Mouse (Mus musculus) ovary, postnatal 10 days (tissue): ENCODE results near the gene Hexb.

ENCODE experiments used
- DNase-seq: peaks from one replicate; pipeline ENCODE4 v3.0.0; 2022; ENCODE audit warnings: low spot score

Hexb gene

GRCm38 (mm10) chr13:97224341-97224982 is 26.3 kb upstream of the Hexb start:
- no peak for DNase-seq

- DNase-seq = no peak
Measured at GRCm38 (mm10) chr13:97223856-97224255, 25.7 kb upstream of the Hexb start.

- DNase-seq = no peak
Measured at GRCm38 (mm10) chr13:97220022-97220421, 21.9 kb upstream of the Hexb start.

GRCm38 (mm10) chr13:97216196-97216595 is 18.0 kb upstream of the Hexb start:
- no peak for DNase-seq

GRCm38 (mm10) chr13:97215563-97215962 is 17.4 kb upstream of the Hexb start:
- DNase-seq = no peak

- no peak for DNase-seq
Measured at GRCm38 (mm10) chr13:97214583-97215268, 16.6 kb upstream of the Hexb start.

GRCm38 (mm10) chr13:97208500-97209010 is 10.4 kb upstream of the Hexb start:
- no peak for DNase-seq

- DNase-seq = no peak
Measured at GRCm38 (mm10) chr13:97208112-97208478, 9.9 kb upstream of the Hexb start.

- DNase-seq = no peak
Measured at GRCm38 (mm10) chr13:97207472-97208111, 9.4 kb upstream of the Hexb start.

- DNase-seq = no peak
Measured at GRCm38 (mm10) chr13:97206046-97206445, 7.9 kb upstream of the Hexb start.

DNA sequence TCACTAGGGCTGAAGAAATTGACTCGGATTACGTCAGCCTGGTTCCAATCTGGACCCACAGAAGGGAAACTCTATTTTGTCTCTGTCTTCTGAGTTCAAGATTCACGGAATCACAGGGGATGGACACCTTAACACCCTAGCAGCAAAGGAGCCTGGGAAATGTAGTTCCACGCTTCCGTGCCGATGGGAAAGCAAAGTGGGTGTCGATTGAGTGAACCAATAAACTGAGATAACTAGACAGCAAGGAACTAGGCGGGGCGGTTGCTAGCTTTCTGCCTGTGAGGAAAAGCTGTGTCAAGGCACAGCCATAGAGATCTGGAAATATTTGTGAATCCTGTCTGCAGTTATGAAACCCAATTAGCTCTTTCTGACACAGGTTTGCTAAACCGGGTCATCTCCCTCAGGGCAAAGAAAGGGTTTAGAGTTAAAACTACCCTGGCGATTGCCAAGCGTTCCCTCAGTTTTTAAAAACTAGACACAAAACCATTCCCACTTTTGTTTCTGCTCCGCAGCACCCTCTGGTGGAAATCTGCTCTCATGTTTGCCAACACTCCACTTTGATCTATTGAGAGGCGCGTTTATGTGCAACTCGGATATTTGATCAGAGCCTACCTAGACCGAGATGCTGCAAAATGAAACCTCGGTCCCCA is 7.0 kb upstream of the Hexb start:
- peak; percentile 62 for DNase-seq

DNA sequence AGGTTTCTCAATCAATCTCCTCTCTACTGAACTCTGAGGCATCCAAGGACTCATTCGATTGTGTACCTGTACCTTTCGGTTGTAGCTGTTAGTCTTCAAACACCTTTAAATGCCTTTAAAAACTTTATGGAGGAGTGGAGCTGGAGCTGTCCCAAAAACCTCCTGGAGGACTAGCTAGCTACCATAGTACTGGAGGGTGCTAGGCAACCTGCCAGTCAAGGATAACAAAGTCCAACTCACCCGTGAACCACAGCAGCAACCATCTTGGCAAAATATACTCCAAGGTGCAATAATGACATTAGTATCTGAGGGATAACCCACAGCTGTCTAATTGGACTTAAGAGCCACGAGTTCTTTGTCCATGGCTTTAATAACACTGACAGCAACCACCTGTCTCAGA is 3.7 kb upstream of the Hexb start:
- no peak for DNase-seq

DNA sequence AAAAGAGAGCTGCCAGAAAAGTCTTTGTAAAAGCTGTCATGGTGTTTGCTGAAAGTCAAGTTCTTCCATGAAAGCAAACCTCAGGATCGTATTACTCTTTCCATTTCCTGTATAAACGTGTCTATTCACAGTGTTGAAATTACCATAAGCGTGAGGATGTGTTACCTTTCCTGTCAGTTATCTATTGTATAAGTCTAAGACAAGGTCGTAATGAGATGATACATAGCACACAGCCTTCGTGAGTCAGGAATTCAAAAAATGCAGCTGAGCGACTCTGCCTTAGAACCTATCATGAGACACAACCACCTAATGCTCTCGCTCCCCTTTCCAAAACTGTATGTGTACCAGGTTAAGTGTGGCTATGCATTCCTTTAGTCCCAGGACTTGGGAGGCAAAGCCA is 2.9 kb upstream of the Hexb start:
- DNase-seq = no peak

DNA sequence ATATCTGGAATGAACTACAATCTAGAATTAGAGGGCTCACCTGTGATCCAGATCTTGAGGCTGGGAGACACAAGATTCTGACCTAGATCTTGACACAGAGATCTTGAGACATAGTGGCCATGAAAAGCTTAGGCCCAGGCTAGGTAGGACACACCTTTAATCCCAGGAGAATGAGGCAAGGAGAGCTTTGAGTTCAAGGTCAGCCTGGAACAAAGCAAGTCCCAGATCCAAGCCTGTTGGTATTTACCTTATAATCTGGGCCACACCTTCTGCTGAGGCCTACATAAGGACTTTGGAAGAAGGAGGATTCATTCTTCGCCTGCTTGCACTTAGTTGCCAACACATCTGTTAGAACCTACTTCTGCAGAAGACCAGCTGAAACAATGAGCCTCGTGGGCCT is 966 bp upstream of the Hexb start:
- DNase-seq = no peak

DNA sequence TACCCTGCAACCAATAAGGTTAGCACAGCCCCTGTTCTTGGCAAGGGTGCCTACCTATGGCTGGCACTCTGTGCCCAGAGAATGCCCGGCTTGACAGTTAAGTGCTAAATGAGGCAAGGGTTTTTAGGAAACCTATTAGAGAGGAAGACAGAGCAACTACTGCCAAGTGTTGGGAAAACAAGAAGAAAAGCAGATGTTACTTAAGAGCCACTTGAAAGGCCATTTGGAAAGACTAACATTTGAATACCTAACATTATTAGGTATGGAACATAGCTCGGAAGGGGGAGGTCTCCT is 1.3 kb downstream of the Hexb start:
- no peak for DNase-seq

DNA sequence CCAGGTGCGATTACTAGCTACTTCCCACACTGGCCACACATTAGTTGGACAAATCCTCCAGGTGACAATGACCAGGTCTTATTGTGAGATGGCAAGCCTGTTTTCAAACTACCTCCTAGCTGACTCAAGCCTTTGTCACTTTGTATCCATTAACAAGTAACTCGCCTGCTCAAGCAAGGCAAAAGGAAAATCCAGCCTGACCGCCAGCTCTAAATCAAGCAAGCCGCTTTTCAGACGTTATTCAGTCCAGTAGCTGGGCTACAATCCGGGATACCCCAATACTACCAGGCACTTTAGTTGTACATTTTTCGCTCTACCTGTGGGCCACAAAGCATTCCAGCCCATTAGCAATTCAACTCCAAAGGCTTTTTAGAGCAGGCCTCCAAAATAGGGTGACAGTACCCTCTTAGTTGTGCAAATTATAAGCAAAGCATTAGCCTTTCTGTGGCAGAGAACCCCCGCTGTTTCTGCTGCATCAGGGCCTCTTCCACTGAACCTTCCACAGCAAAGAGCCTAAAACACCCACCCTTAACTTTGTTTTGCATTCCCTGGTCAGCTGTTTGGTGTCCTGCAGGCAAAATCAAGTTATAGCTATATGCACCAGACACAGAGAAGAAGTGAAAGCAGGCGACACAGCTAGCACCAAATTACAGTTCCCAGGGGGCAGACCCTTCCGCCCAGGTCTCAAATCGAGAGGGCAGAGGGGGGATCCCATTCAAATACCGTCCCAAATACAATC is 1.8 kb downstream of the Hexb start:
- DNase-seq = no peak

- peak; percentile 23 for DNase-seq
Measured at GRCm38 (mm10) chr13:97193420-97193819, 4.7 kb downstream of the Hexb start.

DNA sequence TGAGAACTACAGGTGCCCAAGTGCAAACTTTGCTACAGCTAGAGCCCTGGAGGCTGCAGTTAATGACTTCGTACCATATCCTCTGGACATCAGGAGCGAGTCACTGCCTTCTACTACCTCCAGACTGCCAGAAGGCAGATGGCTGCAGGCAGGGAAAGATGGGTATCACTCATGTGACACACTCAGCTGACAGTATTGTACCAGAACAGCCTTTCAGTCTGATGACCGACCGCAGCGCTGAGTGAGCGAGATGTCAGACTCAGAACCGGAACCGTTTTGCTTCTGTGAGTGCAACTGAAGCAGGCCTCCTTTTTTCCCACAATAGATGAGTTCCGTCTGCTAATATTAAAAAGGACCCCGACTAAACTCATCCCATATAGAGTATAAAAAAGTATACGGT is 5.5 kb downstream of the Hexb start:
- no peak for DNase-seq

DNA sequence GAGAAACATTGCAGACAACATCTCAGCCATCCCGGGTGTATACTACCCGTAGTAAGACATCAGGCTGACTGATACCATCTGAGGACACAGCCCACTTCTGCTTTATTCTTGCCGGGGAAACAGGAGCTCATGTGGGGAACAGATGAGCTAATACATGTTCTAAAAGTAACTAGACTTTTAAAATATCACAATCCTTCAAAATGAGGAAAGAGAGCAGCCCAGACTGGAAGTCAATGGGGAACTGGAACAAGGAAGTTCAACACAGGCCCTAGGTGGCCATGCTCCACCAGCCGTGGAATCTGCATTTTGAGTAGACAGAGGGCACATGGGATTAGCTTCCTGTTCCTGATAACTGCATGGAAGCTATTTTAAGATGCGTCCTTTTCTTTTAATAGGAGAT is 10.5 kb downstream of the Hexb start:
- DNase-seq = no peak

DNA sequence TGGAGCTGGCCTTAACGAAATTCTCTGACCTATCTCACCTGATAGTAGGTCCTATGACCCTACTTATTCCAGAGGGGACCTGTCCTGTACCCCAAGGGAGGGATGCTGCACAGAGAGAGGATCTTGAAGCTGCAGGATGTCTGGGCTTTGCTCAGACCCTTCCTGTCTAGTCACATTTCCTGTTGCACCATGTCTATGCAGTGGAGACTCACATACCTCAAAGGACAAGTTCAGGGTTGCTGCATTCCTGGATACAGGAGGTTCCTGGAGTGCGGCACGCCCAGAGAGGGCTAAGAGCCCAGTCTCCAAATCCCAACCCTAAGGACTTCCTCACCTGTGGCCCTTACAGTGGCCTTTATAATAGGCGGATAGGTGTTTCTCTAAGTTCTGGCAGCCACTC is 11.8 kb downstream of the Hexb start:
- no peak for DNase-seq

DNA sequence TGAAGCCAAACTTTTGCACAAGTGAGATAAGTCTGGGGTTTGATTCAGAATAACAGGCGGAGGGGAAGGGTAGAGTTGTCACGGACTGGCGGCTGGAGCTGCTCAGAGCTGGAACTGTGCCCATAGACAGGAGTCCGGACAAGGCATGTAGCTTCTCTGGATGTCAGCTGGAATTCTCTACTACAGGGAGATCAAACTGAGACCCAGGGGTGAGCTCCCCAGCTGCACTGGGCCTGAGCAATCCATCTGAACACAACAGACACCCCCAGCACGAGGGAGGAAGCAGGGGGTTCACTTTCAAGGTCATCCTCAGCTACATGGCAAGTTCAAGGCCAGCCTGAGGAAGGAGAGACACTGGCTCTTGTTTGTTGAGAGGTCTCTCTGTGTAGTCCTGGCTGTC is 13.5 kb downstream of the Hexb start:
- DNase-seq = no peak

DNA sequence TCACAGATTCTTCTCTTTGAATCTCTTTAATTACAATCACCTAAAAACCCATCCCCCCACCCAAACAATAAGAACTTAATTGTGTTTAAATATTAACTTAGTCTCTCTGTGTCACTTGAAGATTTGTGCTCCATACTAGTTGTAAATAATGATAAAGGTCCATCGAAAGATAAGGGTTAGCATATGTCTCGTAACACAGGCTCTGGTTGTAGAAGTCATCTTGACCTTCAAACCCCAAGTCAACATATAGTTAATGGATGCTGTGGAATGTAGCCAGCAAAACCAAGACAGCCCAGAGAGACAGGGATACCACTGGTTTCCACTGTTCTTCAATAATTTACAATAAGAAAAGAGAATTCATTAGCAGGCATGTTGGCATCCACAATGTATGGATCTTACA is 14.0 kb downstream of the Hexb start:
- DNase-seq = no peak
